Mouse (Mus musculus): ENCODE measurements around the gene Dmac2. TPM values are rescaled to one million over a fixed set of nuclear protein-coding genes. Genes with fewer than 3 reads are reported as not detected.

Gene Dmac2
- polyA plus RNA-seq, 1 experiment: 41.9 TPM

DNA sequence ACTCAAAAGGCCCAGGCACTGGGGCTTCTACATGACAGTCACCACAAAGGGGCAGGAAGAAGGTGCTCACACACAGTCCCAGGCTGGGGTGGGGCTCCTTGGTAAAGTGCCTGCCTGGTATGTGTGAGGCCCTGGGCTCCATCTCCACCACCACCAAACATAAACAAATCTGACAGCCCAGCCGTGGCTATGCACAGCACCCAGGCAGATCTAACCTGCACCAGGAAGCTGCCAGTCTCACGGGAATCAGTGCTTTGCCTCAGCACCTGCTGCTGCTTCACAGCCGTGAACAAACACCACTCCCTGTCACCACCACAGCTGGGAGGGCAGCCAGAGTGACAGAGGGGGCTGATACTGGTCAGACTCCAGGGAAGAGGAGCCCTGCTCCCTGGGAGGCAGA, 17.2 kb downstream of the Dmac2 start:
- TF ChIP-seq GATA1 (IDR thresholded peaks at IDR 0.05; ENCODE audit: low read length): no peak

DNA sequence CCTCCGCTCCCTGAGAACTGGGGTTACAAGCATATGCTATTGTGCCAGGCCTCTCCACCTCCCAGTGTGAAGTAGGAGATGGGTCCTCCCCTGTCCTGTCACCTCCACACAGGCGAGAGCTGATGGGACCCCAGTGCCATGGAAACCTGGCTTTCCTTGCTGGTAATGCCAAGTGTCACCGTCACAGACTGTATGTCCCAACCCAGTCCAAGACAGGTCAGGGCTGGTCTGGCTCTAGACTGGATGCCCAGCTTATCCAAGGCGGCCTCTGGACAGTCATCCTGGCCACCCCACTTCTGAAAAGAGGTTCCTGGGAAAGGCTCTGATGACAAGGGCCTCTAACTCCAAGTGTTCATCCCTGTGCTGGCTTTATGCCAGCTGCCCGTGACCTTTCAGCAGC, 17.9 kb downstream of the Dmac2 start:
- no peak for TF ChIP-seq GATA1 (IDR thresholded peaks at IDR 0.05; ENCODE audit: low read length)

DNA sequence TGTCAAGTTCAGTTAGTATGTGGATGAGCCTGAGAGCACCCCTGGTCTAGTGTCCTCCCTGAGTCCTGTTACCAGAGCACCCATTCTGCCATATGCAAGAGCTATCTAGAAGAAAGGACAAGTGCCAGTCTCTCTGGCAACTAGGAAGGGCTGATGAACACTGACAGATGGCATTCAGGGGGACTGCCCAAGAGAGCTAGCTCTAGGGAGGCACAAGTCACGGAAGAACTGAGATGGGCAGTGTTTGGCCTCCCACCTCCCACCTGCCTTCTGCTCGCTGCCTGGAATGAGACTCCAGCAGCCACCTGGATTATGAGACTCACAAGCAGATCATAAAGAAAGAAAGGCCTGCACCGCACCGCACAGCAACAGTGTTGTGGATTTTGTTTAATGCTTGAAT, 20.5 kb downstream of the Dmac2 start:
- TF ChIP-seq GATA1 (IDR thresholded peaks at IDR 0.05; ENCODE audit: low read length): no peak

DNA sequence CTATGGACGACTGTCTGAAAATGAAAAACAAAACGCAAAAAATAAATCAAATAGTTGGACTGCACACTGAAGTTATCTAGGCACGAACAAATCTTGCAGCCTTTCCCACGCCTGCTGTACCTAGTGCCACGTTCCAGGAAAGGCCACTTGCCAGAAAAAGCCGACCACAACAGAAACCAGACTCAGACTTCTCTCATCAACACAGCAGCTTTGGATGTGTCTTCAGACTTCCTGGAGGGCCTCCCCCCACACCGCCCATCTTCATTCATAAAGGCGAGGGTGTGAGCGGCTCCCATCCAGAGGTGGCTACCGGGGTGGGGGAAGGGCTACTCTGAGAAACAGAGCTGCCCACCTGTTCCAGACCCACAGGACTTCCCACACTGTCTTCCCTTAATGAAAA, 24.9 kb downstream of the Dmac2 start:
- TF ChIP-seq GATA1 (IDR thresholded peaks at IDR 0.05; ENCODE audit: low read length): no peak

DNA sequence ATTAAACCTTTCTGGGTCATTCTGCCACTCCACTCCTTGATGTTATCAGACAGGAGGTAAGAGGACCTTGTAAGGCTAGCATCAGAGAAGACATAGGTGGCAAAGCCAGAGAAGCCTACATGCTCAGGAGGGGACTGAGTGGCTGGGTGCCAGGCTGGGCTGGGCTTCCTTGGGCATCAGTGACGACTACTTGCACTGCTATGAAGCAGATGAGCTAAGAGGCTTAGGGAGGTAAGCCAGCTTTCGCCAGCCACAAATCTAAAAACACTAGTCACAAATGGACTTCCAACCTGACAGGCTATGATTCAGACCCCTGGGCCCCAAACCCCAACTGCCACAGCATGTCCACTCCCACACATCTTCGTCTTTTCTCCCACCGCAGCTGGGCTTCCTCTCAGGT, 25.4 kb downstream of the Dmac2 start:
- no peak for TF ChIP-seq GATA1 (IDR thresholded peaks at IDR 0.05; ENCODE audit: low read length)

DNA sequence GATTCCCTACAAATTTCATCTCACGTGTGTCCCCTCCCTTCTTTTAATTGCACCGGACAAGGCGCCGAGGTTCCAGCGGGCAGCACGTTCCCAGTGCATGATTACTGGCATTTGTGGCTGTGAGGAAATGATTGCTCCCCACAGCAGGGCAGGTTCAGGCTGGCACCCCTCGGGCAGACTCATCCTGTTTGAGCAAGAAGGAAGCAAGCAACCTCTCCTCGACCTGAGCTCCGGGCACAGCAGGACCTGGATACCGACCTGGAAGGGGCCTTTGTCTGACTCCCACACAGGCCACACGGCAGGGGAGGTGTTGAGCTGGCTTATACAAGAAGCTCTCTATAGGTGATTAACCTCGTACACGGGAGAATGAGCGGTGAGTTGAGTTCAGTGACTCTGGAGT, 25.9 kb downstream of the Dmac2 start:
- TF ChIP-seq GATA1 (IDR thresholded peaks at IDR 0.05; ENCODE audit: low read length): no peak

DNA sequence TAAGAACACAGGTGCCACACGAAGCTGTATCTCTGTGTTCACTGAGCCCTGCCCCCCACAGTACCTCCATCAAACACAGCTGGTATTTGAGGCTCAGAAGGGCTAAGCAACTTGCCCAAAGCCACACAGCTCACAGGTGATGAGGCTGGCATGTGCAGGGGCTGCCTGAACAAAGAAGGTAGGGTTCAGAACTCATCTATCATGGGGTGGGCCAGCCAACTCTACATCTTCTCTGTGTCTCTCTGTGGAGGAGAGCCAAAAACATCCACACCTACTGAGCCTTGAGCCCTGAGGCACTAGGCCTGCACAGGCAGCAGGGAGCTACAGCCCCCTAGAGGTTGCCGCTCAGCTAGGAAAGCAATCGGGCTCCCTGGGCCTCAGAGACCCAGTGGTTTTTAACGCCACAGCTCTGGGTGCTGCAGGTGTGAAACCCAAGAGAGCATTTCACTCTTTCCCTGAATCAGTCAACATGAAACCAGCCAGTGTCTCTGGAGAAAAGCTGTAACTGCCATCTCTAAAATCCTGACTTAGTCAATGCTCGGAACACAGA, 28.4 kb downstream of the Dmac2 start:
- no peak for TF ChIP-seq GATA1 (IDR thresholded peaks at IDR 0.05; ENCODE audit: low read length)

DNA sequence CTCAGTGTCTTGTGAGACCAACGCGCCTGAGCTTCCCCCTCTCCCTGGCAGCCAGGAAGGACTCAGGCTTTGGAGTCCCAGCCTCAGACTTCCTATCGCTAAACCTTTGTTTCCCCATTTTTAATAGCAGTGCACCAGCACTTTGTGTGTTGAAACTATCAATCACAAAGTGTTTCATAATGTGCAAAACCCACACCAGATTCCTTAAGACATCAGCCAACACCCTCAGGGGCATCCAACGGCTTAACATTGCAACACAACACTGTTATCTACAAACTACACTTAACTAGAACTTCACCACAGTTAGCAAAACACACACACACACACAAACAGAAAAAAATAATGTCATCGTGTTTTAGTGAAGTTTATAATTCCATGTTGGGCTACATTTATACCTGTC, 30.6 kb downstream of the Dmac2 start:
- no peak for TF ChIP-seq GATA1 (IDR thresholded peaks at IDR 0.05; ENCODE audit: low read length)

DNA sequence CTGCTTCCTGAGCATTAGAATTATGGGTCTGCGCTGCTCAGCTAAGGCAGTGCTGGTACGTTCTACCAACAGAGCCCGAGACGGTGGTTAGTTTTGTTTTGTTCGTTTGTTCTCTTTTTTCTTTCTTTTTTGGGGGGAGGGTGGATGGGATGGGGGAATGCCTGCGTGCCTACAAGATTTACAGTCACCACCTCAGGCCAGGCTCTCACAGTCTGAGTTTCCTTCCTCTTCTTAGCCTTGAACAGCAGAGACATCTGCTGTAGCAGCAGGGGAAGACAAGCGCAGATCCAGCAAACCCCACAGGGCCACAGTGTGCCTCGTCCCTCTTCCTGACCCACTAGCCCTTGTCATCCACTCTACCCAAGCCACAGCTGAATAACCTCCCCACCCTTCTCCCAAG, 32.1 kb downstream of the Dmac2 start:
- TF ChIP-seq GATA1 (IDR thresholded peaks at IDR 0.05; ENCODE audit: low read length): no peak

DNA sequence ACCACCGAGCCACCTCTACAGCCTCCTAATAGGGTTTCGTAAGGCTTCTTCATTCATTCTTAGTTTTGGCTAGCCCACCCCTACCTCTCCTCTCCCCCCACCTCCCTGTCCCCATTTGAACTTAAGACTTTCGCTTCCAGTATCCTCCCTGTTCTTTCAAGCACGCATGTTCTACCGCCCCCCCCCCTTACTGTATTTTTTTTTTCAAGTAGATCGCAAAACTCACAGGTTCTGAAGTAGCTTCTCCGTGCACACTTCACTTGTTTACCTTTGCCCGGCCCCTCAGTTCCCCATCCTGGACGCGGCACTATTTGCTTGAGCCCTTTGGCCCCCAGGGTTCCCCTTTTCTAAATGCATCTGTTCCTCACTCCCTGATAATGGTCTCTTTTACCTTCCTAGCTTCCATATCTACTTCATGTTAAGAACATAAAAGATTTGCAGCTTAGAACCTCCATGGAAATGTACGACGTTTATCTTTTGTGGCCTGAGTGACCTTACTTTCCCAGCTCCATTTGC, 33.1 kb downstream of the Dmac2 start:
- TF ChIP-seq GATA1 (IDR thresholded peaks at IDR 0.05; ENCODE audit: low read length): no peak

DNA sequence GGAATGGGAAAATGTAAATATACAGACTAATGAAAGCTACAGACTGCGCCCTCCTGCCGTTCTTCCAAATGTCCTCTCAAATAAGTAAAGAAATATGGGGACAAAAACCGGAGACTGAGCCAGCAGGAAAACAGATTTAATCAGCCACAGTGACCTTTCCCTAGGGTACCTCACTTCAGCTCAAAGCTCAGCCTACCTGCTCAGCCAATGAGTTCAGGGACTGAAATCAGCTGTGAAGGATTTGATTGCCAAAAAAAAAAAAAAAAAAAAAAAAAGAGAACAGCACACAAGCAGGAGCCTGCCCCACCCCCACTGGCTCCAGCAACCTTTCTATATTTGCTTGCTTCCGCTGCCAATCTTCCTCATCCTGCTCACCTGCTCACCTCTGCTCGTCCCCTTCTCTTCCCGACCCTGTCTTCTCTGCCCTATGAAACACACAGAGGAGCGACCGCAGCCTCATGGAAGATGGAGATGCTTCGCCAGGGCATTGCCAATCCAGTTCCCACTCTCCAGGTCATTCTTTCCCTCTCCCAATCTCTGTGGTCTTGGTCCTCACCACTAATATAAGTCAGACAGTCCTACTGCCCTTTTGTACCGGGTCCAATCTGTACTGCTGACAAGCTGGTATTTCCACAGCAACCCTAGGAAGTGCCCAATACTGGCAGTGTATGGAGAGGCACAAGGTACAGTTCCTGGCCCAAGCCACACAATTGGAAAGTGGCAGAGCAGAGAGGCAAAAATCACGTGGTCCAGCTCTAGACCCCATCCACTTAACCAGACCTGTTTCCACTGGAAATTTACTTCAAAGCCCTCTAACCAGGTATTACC, 36.6 kb downstream of the Dmac2 start:
- TF ChIP-seq GATA1 (IDR thresholded peaks at IDR 0.05; ENCODE audit: low read length): no peak

DNA sequence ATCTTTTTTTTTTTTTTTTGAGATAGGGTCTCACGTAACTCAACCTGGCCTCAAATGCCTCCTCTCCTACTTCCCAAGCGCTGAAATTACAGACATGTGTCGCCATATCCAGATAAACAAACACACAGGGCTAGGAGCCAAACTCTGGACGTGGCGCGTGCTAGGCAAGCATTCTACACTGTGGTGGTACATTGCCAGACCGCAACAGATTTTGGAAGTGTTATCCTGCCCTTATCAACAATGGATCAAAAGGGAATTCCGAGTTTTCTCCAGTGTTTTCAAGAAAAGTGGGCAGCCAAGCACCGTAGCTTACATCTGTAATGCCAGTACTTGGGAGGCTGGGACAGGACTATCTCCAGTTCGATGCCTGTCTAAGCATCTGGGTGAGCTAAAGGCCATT, 38.6 kb downstream of the Dmac2 start:
- no peak for TF ChIP-seq GATA1 (IDR thresholded peaks at IDR 0.05; ENCODE audit: low read length)

DNA sequence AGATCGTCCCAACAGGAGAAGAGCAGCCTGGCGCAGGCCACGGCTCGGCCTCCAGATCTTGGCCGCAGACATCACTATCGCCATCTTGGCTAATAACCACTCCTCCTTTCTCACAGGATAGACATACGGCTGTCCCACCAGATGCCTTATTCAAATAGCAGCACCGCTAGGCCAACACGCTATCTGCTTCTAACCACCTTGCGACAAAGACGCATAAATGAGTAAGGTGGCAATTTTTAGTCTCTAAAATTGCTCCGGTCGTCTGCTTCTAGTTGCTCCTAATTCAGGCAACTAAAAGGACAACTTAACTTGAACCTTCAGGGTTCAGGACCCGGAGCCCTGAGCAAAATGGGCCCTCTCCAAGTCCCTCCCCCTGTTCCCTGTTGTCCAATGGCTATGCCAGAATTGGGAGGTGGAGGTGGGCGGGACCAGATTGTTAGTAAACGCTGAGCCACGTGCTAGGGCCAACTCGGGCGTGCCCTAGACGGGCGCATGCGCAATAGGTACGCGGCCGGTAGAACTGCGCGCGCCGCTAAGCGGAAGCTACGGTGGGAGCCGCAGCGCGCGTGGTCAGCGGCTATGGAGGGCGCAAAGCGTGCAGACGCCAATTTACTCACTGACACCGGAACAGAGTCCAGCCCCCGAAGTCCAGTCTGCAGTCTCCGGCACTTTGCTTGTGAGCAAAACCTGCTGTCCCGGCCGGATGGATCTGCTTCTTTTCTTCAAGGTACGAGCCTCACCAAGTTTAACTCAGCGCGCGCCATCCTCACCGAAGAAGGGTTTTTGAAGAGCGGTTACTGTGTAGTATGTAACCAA, 39.7 kb downstream of the Dmac2 start, which contains the start of the genes Bckdha and Exosc5:
Gene Bckdha, minus strand, starts transcription at position 325 of the 816 bp plus-strand sequence.
Gene Exosc5, plus strand, starts transcription at position 508 of the 816 bp plus-strand sequence.
- no peak for TF ChIP-seq GATA1 (IDR thresholded peaks at IDR 0.05; ENCODE audit: low read length)

DNA sequence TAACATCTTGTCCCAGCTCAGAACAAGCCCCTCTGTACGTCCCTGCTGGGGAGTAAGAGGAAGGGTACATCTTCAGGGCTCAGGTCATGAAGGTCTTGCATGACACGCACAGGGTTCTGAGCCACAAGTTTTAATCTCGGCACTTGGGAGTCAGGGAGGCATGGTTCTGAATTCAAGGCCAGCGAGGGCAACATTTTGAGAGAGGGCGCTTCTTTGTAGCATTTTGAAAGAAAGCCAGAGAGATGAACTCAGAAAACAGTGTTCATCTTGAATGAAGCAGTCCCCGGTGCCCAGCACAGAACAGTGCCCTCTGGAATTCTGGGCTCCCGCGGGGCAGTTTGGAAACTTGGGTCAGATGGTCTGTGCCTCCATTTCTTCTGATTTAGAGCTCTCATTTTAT, 47.2 kb downstream of the Dmac2 start:
- no peak for TF ChIP-seq GATA1 (IDR thresholded peaks at IDR 0.05; ENCODE audit: low read length)

DNA sequence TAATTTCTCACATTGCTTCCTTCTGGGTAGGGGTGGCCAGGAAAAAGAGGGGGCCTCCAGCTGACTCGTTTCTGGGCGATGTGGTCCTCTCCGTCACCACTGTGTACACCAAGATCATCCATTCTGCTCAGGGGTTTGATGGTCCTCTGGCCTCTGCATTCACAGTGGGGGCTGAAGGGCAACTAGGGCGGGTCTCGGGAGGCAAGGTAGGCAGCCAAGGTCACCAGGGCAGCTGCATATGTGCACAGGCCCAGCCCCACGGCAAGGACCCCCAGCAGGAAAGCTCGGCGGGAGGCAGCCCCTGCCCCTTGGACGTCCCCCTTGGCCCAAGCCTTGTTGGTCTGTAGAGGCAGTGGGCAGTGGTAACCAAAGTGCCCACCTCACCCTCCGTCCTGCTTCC, 49.9 kb downstream of the Dmac2 start:
- no peak for TF ChIP-seq GATA1 (IDR thresholded peaks at IDR 0.05; ENCODE audit: low read length)

DNA sequence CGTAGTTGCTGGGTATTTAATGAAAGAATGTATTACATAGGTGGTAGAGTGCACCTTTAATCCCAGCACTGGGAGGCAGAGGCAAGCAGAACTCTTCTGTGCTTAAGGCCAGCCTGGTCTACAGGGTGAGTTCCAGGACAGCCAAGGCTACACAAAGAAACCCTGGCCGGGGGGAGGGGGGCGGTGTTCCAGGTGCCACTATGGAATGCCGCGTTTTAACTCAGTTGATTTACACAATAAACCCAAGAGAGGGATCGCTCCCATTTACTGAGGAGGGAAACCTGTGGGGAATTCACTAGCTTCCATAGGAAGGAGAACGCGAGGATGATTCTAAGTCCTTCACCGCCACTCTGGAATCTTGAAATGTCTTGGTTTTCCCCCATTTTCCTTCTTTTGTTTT, 50.4 kb downstream of the Dmac2 start:
- TF ChIP-seq GATA1 (IDR thresholded peaks at IDR 0.05; ENCODE audit: low read length): no peak

All from G1E-ER4 (cell line).